Mouse (Mus musculus) erythroblast, embryonic 14.5 days (primary cell): ENCODE measurements at regions not wholly inside any gene's neighbourhood (a gene's known extent, or its start where the extent isn't known, plus 50 kb on each side); places are given as distances from the start of the nearest gene placed in this dataset.

ENCODE experiments used
- GATA1 ChIP-seq: IDR thresholded peaks from 2 replicates; pipeline ENCODE4 v1.6.1; 2012; ENCODE audit warnings: low read length, inconsistent platforms, mixed read lengths
- TAL1 ChIP-seq: IDR thresholded peaks from 3 replicates; pipeline ENCODE4 v1.6.1; 2012; ENCODE audit warnings: low read length, inconsistent platforms, mixed read lengths

- TF ChIP-seq GATA1: no peak
- TF ChIP-seq TAL1: no peak
Measured at GRCm38 (mm10) chr14:25080431-25080830, 378.6 kb upstream of the Zmiz1 start.
